Mouse (Mus musculus) CD4-positive, CD25-positive, alpha-beta regulatory T cell (primary cell): ENCODE results near the gene Mdm2. TPM values are rescaled to one million over a fixed set of nuclear protein-coding genes. Genes with fewer than 3 reads are reported as not detected.

Experiments
- polyA plus RNA-seq: library from polyadenylated mRNA; unstranded; fragments of 100-300 nt; shearing (Covaris generic); gene quantifications from one replicate; pipeline ENCODE4 v1.2.1, GENCODE M21; 2017

Gene Mdm2
- polyA plus RNA-seq = 98.6 TPM

GRCm38 (mm10) chr10:117710604-117711141 is at the start of gene Mdm2:
Gene Mdm2 (minus strand): TSS chr10:117710758.

GRCm38 (mm10) chr10:117746297-117746883 is 35.8 kb upstream of the Mdm2 start, which contains the start of gene Slc35e3:
Gene Slc35e3 (minus strand): TSS chr10:117746365.

Other genes with a start within 250 kb of the Mdm2 start
- gene Cpm, start 81.3 kb downstream of the Mdm2 start, polyA plus RNA-seq = 49.9 TPM
- gene Slc35e3, start 35.6 kb upstream of the Mdm2 start, polyA plus RNA-seq = 9.3 TPM
- 60.2 TPM for gene Nup107, start 81.9 kb upstream of the Mdm2 start, polyA plus RNA-seq
- 496 TPM for gene Rap1b, start 135.3 kb upstream of the Mdm2 start, polyA plus RNA-seq